Mouse (Mus musculus) heart, postnatal 0 days (tissue): ENCODE results near the gene Hbq1b.
"Not testable (repeated sequence)": the region's sequence is repeated elsewhere in the genome, so short reads cannot be mapped to it uniquely, and the experiment has no call there.

Experiments used
- CTCF ChIP-seq: IDR thresholded peaks from 2 replicates; pipeline ENCODE4 v1.5.1; 2016; ENCODE audit warnings: antibody characterized with exemption, control low read depth, low read depth
- EP300 ChIP-seq: IDR thresholded peaks from 2 replicates; pipeline ENCODE4 v1.6.1; 2016; ENCODE audit warnings: antibody characterized with exemption, low read depth

- not testable (repeated sequence) for TF ChIP-seq CTCF, EP300
These were observed 2.2 kb upstream of the Hbq1b start for GRCm38 (mm10) chr11:32284582-32284981.
